Mouse (Mus musculus) testis, adult 10 weeks (tissue): ENCODE results near the gene Atp2a1. TPM values are rescaled to one million over a fixed set of nuclear protein-coding genes. Genes with fewer than 3 reads are reported as not detected.

Source experiments
- polyA plus RNA-seq: library from polyadenylated mRNA; stranded (reverse); fragments of 350-450 nt; fragmentation: Illumina TruSeq; extraction: RNeasy Lipid Tissue Mini Kit (QIAGEN cat#74804); gene quantifications from one replicate; pipeline ENCODE4 v1.2.3, GENCODE M21; 2014; ENCODE audit warnings: low read depth, low replicate concordance

Gene Atp2a1
- not detected for polyA plus RNA-seq

DNA sequence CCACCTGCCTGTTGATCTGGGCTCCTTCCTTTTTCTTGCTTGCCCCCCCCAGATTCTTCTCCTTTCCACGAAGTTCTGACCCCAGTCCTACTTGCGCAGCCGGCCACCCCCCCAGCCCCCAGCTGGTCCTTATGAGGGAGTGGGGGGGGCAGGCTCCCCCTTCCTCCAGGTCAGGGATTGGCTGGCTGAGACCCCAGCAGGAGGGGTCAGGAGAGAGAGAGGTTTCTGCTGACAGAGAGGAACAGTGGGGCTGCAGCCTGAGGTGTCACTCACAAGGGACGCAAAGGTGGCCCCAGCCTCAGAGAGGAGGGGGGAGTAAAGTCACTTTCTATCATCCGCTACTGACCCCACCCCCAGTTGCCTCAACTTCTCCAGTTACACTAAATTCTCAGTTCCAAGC lies at the start of gene Atp2a1:
Gene Atp2a1 (minus strand): TSS at position 105 of the 400 bp plus-strand sequence.

DNA sequence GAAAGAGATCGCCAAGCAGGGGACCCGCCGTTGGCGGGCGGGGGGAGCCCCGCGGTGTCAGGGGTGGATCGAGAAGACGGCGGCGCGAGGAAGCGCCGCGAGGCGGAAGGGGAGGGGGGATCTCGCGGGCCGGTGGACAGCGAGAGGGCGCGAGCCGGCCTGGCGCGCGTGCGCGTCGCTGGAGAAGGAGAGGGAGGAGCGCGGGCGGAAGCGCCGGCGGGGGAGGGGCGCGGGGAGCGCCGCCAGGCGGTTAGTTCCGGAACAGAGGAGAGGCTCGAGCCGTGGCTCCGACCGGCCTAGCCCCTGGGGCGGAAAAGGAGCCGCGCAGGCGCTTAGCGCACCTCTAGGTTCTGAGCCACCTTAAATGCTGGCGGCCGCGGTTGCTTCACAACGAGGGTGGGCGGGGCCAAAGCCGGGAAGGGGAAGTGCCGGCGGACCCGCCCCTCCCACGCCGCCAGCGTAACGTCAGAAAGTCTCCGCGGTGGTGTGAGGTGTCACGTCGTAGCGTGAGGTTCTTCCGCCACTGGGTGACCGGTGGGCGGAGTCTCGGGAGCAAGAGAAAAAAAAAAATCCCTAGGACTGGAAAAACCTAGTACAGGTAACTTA lies 40.5 kb upstream of the Atp2a1 start, which contains the start of gene Atxn2l:
Gene Atxn2l (minus strand): TSS at position 165 of the 606 bp plus-strand sequence.

GRCm38 (mm10) chr7:126487052-126487483 lies 24.2 kb upstream of the Atp2a1 start, which contains the start of gene Tufm:
TSS of gene Tufm (plus strand) at chr7:126487361.

DNA sequence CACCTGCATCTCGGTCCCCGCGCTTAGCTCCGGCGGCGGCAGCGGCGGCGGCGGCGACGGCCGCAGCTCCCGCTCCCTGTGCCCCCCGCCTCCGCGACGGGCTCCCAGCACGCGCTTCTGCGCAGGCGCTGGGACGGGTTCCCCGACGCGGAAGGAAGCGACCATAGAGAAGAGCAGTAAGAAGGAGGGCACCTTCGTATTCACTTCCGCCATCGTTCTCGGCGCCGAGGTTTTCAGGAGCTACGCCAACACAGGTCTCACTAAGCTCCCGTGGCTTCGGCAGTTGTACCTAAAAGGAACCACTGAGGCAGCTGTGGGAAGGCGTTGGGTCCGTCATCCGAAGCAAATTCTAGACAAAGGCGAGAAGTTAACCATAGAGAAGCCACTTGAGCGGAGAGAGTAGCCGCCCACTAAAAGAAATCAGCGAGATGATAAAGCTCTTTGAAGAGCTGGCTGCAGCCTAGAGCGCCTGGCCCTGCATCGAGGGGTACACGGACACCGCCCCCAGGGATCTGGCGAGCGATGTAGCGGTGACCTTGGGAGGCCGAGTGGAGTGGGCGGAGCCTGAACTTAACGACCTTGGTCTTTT lies 12.2 kb upstream of the Atp2a1 start, which contains the start of gene Sh2b1:
Gene Sh2b1 (minus strand): TSS at position 432 of the 589 bp plus-strand sequence.

GRCm38 (mm10) chr7:126428631-126429502 lies 34.0 kb downstream of the Atp2a1 start, which contains the start of gene Rabep2:
TSS of gene Rabep2 (plus strand) at chr7:126428759.

DNA sequence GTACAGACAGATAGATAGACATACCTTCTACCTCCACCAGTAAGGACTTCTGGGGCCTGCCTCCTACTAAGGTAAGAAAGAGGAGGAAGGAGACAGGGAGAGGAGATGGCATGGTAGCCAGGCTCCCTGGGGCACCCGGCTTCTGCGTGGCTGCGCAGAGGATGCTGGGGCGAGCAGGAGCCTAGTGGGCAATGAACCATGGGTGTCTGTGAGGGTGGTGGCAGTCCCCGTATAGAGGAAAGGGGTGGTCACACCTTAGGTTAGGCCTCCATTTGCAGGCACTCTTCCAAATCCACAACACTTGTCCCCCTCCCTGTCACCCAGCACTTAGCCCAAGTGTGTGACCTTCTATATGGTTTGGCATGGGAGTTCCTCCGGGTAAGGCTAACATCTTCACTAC lies 48.2 kb downstream of the Atp2a1 start, which contains the start of gene Cd19:
Gene Cd19 (minus strand): TSS at position 165 of the 400 bp plus-strand sequence.

DNA sequence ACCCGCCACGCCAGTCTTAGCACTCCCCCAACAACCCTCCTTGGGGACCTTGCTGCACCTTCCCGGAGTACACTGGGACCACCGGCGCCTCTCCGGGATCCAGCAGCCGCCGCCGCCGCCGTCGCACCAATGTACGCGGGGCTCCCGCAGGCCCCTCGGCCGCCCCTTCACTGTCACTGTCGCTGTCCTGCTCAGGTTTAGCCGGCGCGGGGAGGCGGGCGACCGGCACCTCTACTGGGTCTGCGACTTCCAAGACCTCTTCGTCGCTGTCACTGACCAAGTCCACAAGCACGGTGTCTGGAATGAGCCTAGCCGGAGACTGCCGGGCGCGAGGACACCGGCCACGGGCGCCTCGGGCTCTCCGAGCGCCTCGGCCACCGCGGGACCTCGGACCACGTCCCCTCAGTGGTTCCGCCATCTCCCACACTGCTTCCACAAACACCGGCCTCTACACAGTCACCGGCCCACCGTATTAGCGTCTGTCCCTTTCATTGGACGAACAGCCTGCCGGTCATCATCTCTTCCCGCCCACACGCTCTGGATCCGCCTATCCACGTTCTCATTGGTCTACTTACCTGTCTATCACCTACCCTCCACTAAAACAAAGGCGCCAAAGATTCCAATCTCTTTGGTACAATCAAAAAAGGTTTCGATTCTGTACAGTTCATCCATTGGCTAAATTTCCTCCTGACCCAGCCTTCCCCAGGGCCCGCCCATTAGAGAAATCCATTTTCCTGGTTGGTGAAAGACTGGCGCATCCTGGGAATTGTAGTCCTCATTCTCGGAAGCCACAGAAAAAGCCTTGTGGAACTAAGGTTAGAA lies 66.4 kb downstream of the Atp2a1 start, which contains the start of gene Nfatc2ip:
Gene Nfatc2ip (minus strand): TSS at position 440 of the 822 bp plus-strand sequence.

Other genes starting within 250 kb of the Atp2a1 start
- gene Sbk1, start 190.5 kb downstream of the Atp2a1 start, polyA plus RNA-seq: 2.2 TPM
- not detected for gene Lat, start 93.5 kb downstream of the Atp2a1 start, polyA plus RNA-seq
- gene Spns1, start 85.7 kb downstream of the Atp2a1 start, polyA plus RNA-seq: 0.55 TPM
- 42.2 TPM for gene Nfatc2ip, start 66.4 kb downstream of the Atp2a1 start, polyA plus RNA-seq
- gene Cd19, start 48.2 kb downstream of the Atp2a1 start, polyA plus RNA-seq: 0.39 TPM
- gene Rabep2, start 34.3 kb downstream of the Atp2a1 start, polyA plus RNA-seq: 0.59 TPM
- 1.2 TPM for gene Sh2b1, start 12.3 kb upstream of the Atp2a1 start, polyA plus RNA-seq
- 2.5 TPM for gene Tufm, start 24.3 kb upstream of the Atp2a1 start, polyA plus RNA-seq
- gene Atxn2l, start 40.3 kb upstream of the Atp2a1 start, polyA plus RNA-seq: 218 TPM
- gene Eif3c, start 103.3 kb upstream of the Atp2a1 start, polyA plus RNA-seq: 352 TPM
- gene Apobr, start 121.8 kb upstream of the Atp2a1 start, polyA plus RNA-seq: not detected
- gene Cln3, start 122.7 kb upstream of the Atp2a1 start, polyA plus RNA-seq: 1.8 TPM
- not detected for gene Il27, start 131.8 kb upstream of the Atp2a1 start, polyA plus RNA-seq
- gene Nupr1, start 167.8 kb upstream of the Atp2a1 start, polyA plus RNA-seq: 0.38 TPM
- 38.3 TPM for gene Sgf29, start 186.2 kb upstream of the Atp2a1 start, polyA plus RNA-seq
- 17.4 TPM for gene Sult1a1, start 213.3 kb upstream of the Atp2a1 start, polyA plus RNA-seq
- 0.11 TPM for gene Bola2, start 232.3 kb upstream of the Atp2a1 start, polyA plus RNA-seq
- gene Slx1b, start 232.7 kb upstream of the Atp2a1 start, polyA plus RNA-seq: 0.78 TPM
- not detected for gene Coro1a, start 244.7 kb upstream of the Atp2a1 start, polyA plus RNA-seq